Mouse (Mus musculus): ENCODE measurements around the gene Cnih1.

DNA sequence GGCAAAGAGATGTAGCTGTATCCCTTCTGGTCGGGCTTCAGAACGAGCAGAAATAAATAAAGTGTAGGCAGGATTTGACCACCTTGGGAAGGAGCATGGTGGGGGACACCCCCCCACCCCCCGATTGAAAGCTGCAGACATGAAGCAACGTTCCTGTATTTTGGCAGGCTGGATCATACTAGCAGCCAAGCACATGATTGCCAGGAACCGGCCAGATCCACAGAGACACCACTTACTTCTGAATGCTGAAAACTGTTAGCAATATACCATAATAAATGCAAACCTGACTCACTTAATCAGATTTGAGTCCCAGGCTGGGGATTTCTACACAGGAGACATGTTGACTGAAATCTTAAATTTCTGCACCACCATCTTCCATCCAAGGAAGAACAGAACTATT lies 53.9 kb downstream of the Cnih1 start:
- TF ChIP-seq GATA1 (IDR thresholded peaks at IDR 0.05; ENCODE audit: low read length), result no peak
- TF ChIP-seq TAL1 (IDR thresholded peaks at IDR 0.05; ENCODE audit: low read length), result no peak

All from erythroblast, embryonic 14.5 days (primary cell).